Mouse (Mus musculus) ES-E14 (cell line): ENCODE data around the gene Vps13c.

Experiments used
- HCFC1 ChIP-seq: IDR thresholded peaks from 2 replicates; pipeline ENCODE4 v1.6.1; 2012; ENCODE audit warnings: low read length, inconsistent platforms, borderline replicate concordance; ENCODE audit not compliant: insufficient read depth
- MAFK ChIP-seq: IDR thresholded peaks from 2 replicates; pipeline ENCODE4 v1.6.1; 2014; ENCODE audit warnings: mild to moderate bottlenecking, low read depth, low read length, inconsistent platforms; ENCODE audit not compliant: insufficient read depth
- ZNF384 ChIP-seq: IDR thresholded peaks from 2 replicates; pipeline ENCODE4 v1.6.1; 2012; ENCODE audit warnings: low read depth, low read length, inconsistent platforms

GRCm38 (mm10) chr9:67828182-67828581, 12.0 kb upstream of the Vps13c start:
- TF ChIP-seq HCFC1 (no peak), MAFK (no peak), ZNF384 (no peak)
